Mouse (Mus musculus): Measurements from ENCODE around the gene D630039A03Rik. TPM values are rescaled to one million over a fixed set of nuclear protein-coding genes. Genes with fewer than 3 reads are reported as not detected.
"Not testable (repeated sequence)": the region's sequence is repeated elsewhere in the genome, so short reads cannot be mapped to it uniquely, and the experiment has no call there.

The D630039A03Rik gene
- polyA plus RNA-seq, 1 experiment = 0.01 TPM

- TF ChIP-seq E2F4 (IDR thresholded peaks at IDR 0.05; ENCODE audit: insufficient read depth) (no peak), TCF3 (IDR thresholded peaks at IDR 0.05; ENCODE audit: insufficient read length, low read depth) (no peak), MYOD1 (IDR thresholded peaks at IDR 0.05; ENCODE audit: control insufficient read depth in 1 of 3, insufficient read length in 2 of 3, low read depth in 2 of 3) (no peak), MAX (IDR thresholded peaks at IDR 0.05; ENCODE audit: low read depth) (no peak), USF1 (IDR thresholded peaks at IDR 0.05; ENCODE audit: low read depth) (no peak), SRF (IDR thresholded peaks at IDR 0.05; ENCODE audit: control insufficient read depth, insufficient read length, low read depth) (no peak), POLR2AphosphoS2 (IDR thresholded peaks at IDR 0.05; ENCODE audit: insufficient read length, low read depth) (no peak), CEBPB (IDR thresholded peaks at IDR 0.05; ENCODE audit: insufficient read depth, poor library complexity, severe bottlenecking) (no peak), MYOG (IDR thresholded peaks at IDR 0.05; ENCODE audit: control insufficient read depth in 1 of 3, insufficient read depth in 1 of 3, insufficient read length in 2 of 3, low read depth in 2 of 3) (no peak)
Measured at GRCm38 (mm10) chr4:57895902-57896301, 20.2 kb downstream of the D630039A03Rik start.

GRCm38 (mm10) chr4:57895140-57895539, 21.0 kb downstream of the D630039A03Rik start:
- no peak for TF ChIP-seq MYOD1 (IDR thresholded peaks at IDR 0.05; ENCODE audit: control insufficient read depth in 1 of 3, insufficient read length in 2 of 3, low read depth in 2 of 3)
- no peak for TF ChIP-seq REST (IDR thresholded peaks at IDR 0.05; ENCODE audit: insufficient read depth, insufficient read length)
- no peak for TF ChIP-seq E2F4 (IDR thresholded peaks at IDR 0.05; ENCODE audit: insufficient read depth)
- no peak for TF ChIP-seq MAX (IDR thresholded peaks at IDR 0.05; ENCODE audit: low read depth)
- no peak for TF ChIP-seq TCF3 (IDR thresholded peaks at IDR 0.05; ENCODE audit: insufficient read length, low read depth)
- no peak for TF ChIP-seq POLR2AphosphoS2 (IDR thresholded peaks at IDR 0.05; ENCODE audit: insufficient read length, low read depth)
- TF ChIP-seq USF1 (IDR thresholded peaks at IDR 0.05; ENCODE audit: low read depth) = no peak
- no peak for TF ChIP-seq MYOG (IDR thresholded peaks at IDR 0.05; ENCODE audit: control insufficient read depth in 1 of 3, insufficient read depth in 1 of 3, insufficient read length in 2 of 3, low read depth in 2 of 3)
- no peak for TF ChIP-seq TCF12 (IDR thresholded peaks at IDR 0.05; ENCODE audit: insufficient read depth, poor library complexity, severe bottlenecking)
- no peak for TF ChIP-seq POLR2A (IDR thresholded peaks at IDR 0.05; ENCODE audit: insufficient read length, low read depth)
- TF ChIP-seq CEBPB (IDR thresholded peaks at IDR 0.05; ENCODE audit: insufficient read depth, poor library complexity, severe bottlenecking) = no peak
- TF ChIP-seq SRF (IDR thresholded peaks at IDR 0.05; ENCODE audit: control insufficient read depth, insufficient read length, low read depth) = no peak
- H3ac ChIP-seq (ENCODE audit: control insufficient read depth, insufficient read length) = no peak overlapping the region
- H3K79me2 ChIP-seq (ENCODE audit: control insufficient read depth, insufficient read depth) = peaks cover 7% of the 10 kb centered on the region
- H3K4me3 ChIP-seq = no peak overlapping the region
- no peaks in the 10 kb centered on the region for H3K27me3 ChIP-seq (ENCODE audit: control insufficient read depth, insufficient read depth, insufficient read length)
- peaks cover 13% of the 10 kb centered on the region for H3K36me3 ChIP-seq (ENCODE audit: control insufficient read depth, insufficient read depth)
- H3K4me2 ChIP-seq (ENCODE audit: low read depth) = no peak overlapping the region

More at GRCm38 (mm10) chr4:57895902-57896301, 20.2 kb downstream of the D630039A03Rik start:
- Histone ChIP-seq H3K79me2 (ENCODE audit: control insufficient read depth, insufficient read depth) (peaks cover 7% of the 10 kb centered on the region), H3K27me3 (ENCODE audit: control insufficient read depth, insufficient read depth, insufficient read length) (no peaks in the 10 kb centered on the region), H3K4me2 (ENCODE audit: low read depth) (no peak overlapping the region), H3ac (ENCODE audit: control insufficient read depth, insufficient read length) (no peak overlapping the region), H3K36me3 (ENCODE audit: control insufficient read depth, insufficient read depth) (peaks cover 13% of the 10 kb centered on the region), H3K4me3 (no peak overlapping the region)

DNA sequence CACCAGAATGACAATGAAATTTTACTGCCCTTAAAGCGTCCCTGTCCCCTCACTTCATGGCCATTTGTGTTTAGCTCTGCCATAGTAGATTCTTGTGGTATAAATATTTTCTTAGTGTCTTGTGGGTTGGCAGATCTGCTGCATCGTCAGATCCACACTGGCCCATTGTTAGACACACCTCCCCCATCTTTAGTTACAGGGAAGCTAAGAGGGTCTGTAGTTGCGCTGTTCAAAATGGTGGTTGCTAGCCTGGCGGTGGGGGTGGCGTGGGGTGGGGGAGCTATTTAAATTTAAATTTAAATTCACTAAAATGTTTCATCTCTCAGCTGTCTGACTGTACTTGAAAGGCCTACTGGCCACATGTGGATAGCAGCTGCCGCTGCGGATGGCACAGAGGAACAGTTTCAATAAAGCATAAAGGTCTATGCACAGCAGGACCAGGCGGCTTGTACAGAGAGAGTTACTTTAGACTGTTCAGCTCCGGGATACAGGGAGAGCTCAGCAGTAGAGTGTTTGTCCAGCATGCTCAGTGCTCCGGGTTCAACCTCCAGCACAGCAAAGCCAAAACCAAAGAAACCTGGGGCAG, 24.0 kb downstream of the D630039A03Rik start:
- H3K36me3 ChIP-seq (ENCODE audit: control insufficient read depth, insufficient read depth) = peaks cover 13% of the 10 kb centered on the region
- H3ac ChIP-seq (ENCODE audit: control insufficient read depth, insufficient read length) = no peak overlapping the region
- TF ChIP-seq SRF (IDR thresholded peaks at IDR 0.05; ENCODE audit: control insufficient read depth, insufficient read length, low read depth) = no peak
- no peak overlapping the region for H3K4me3 ChIP-seq
- no peaks in the 10 kb centered on the region for H3K27me3 ChIP-seq (ENCODE audit: control insufficient read depth, insufficient read depth, insufficient read length)
- H3K4me2 ChIP-seq (ENCODE audit: low read depth) = no peak overlapping the region
- peaks cover 31% of the 10 kb centered on the region for H3K79me2 ChIP-seq (ENCODE audit: control insufficient read depth, insufficient read depth)

GRCm38 (mm10) chr4:57889773-57890172, 26.3 kb downstream of the D630039A03Rik start:
- Histone ChIP-seq H3K4me2 (ENCODE audit: low read depth) (no peak overlapping the region), H3K4me3 (no peak overlapping the region), H3K36me3 (ENCODE audit: control insufficient read depth, insufficient read depth) (peaks cover 13% of the 10 kb centered on the region), H3K79me2 (ENCODE audit: control insufficient read depth, insufficient read depth) (peaks cover 53% of the 10 kb centered on the region), H3ac (ENCODE audit: control insufficient read depth, insufficient read length) (no peak overlapping the region), H3K27me3 (ENCODE audit: control insufficient read depth, insufficient read depth, insufficient read length) (no peaks in the 10 kb centered on the region)
- TF ChIP-seq POLR2AphosphoS2 (IDR thresholded peaks at IDR 0.05; ENCODE audit: insufficient read length, low read depth) (no peak), SRF (IDR thresholded peaks at IDR 0.05; ENCODE audit: control insufficient read depth, insufficient read length, low read depth) (no peak), MYOG (IDR thresholded peaks at IDR 0.05; ENCODE audit: control insufficient read depth in 1 of 3, insufficient read depth in 1 of 3, insufficient read length in 2 of 3, low read depth in 2 of 3) (no peak), POLR2A (IDR thresholded peaks at IDR 0.05; ENCODE audit: insufficient read length, low read depth) (no peak), USF1 (IDR thresholded peaks at IDR 0.05; ENCODE audit: low read depth) (no peak), TCF12 (IDR thresholded peaks at IDR 0.05; ENCODE audit: insufficient read depth, poor library complexity, severe bottlenecking) (no peak), REST (IDR thresholded peaks at IDR 0.05; ENCODE audit: insufficient read depth, insufficient read length) (no peak), MYOD1 (IDR thresholded peaks at IDR 0.05; ENCODE audit: control insufficient read depth in 1 of 3, insufficient read length in 2 of 3, low read depth in 2 of 3) (no peak), MAX (IDR thresholded peaks at IDR 0.05; ENCODE audit: low read depth) (no peak), E2F4 (IDR thresholded peaks at IDR 0.05; ENCODE audit: insufficient read depth) (no peak), CEBPB (IDR thresholded peaks at IDR 0.05; ENCODE audit: insufficient read depth, poor library complexity, severe bottlenecking) (no peak), TCF3 (IDR thresholded peaks at IDR 0.05; ENCODE audit: insufficient read length, low read depth) (no peak)

DNA sequence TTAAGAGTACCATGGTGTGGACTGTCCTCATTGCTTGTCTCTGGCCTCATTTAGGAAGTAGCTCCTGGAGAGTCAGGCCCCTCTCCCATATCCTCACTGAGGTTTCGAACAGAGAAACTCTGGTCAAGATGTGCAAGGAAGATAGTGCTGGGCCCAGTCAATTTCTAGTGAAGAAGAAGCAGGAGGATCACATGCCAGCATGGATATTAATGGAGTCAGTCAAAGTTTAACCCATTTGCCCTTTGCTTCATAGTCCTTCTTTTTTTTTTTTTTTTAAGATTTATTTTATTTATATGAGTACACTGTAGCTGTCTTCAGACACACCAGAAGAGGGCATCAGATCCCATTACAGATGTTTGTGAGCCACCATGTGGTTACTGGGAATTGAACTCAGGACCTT, 27.1 kb downstream of the D630039A03Rik start:
- not testable (repeated sequence) for H3K4me3 ChIP-seq; H3K27me3 ChIP-seq (ENCODE audit: control insufficient read depth, insufficient read depth, insufficient read length); H3K4me2 ChIP-seq (ENCODE audit: low read depth); H3ac ChIP-seq (ENCODE audit: control insufficient read depth, insufficient read length)
- Histone ChIP-seq H3K36me3 (ENCODE audit: control insufficient read depth, insufficient read depth) (peaks cover 13% of the 10 kb centered on the region), H3K79me2 (ENCODE audit: control insufficient read depth, insufficient read depth) (peaks cover 61% of the 10 kb centered on the region)

Measured in myocyte (in vitro differentiated cells).